Mouse (Mus musculus) megakaryocyte progenitor cell, adult 5-6 weeks (primary cell): ENCODE measurements around the gene Med27. TPM values are rescaled to one million over a fixed set of nuclear protein-coding genes. Genes with fewer than 3 reads are reported as not detected.

Experiments
- ATAC-seq: replicated peaks from 2 replicates; pipeline ENCODE4 v1.8.0; 2016; ENCODE audit warnings: mild to moderate bottlenecking, moderate TSS enrichment, inconsistent platforms; ENCODE audit not compliant: poor library complexity
- total RNA-seq, 2 experiments: library from RNA; stranded (forward) in 1 of 2; stranded (reverse) in 1 of 2; fragments of 157-497, 149-512 nt in 1 of 2; fragments of 200-1000 nt in 1 of 2; gene quantifications; 2 replicates each; pipeline versions ENCODE4 v1.2.3 to v1.2.4; 2015 to 2017

Med27 gene
- total RNA-seq, 2 experiments from 2014 or later = 15.5 to 40.7 TPM

GRCm38 (mm10) chr2:29432565-29432964 lies 85.9 kb downstream of the Med27 start:
- ATAC-seq = peak; percentile 90

GRCm38 (mm10) chr2:29436376-29436775 lies 89.8 kb downstream of the Med27 start:
- ATAC-seq = no peak

GRCm38 (mm10) chr2:29437111-29437510 lies 90.5 kb downstream of the Med27 start:
- no peak for ATAC-seq

GRCm38 (mm10) chr2:29437861-29438529 lies 91.4 kb downstream of the Med27 start:
- no peak for ATAC-seq

- no peak for ATAC-seq
Observed at GRCm38 (mm10) chr2:29438530-29438862, 91.9 kb downstream of the Med27 start.

- ATAC-seq = no peak
Observed at GRCm38 (mm10) chr2:29438986-29439385, 92.4 kb downstream of the Med27 start.

GRCm38 (mm10) chr2:29439396-29439795 lies 92.8 kb downstream of the Med27 start:
- no peak for ATAC-seq

- ATAC-seq = no peak
Observed at GRCm38 (mm10) chr2:29439857-29440502, 93.4 kb downstream of the Med27 start.

- ATAC-seq = no peak
Observed at GRCm38 (mm10) chr2:29442275-29442674, 95.7 kb downstream of the Med27 start.

- no peak for ATAC-seq
Observed at GRCm38 (mm10) chr2:29443626-29444217, 97.1 kb downstream of the Med27 start.

GRCm38 (mm10) chr2:29448476-29449002 lies 101.9 kb downstream of the Med27 start:
- ATAC-seq = no peak

GRCm38 (mm10) chr2:29451368-29451999 lies 104.9 kb downstream of the Med27 start:
- ATAC-seq = no peak

- no peak for ATAC-seq
Observed at GRCm38 (mm10) chr2:29453376-29453775, 106.8 kb downstream of the Med27 start.

GRCm38 (mm10) chr2:29456631-29457320 lies 110.2 kb downstream of the Med27 start:
- ATAC-seq = no peak

- ATAC-seq = peak; percentile 37; the same call in 1 of the 2 replicates
Observed at GRCm38 (mm10) chr2:29457677-29458076, 111.1 kb downstream of the Med27 start.

- no peak for ATAC-seq
Observed at GRCm38 (mm10) chr2:29458346-29458950, 111.8 kb downstream of the Med27 start.

GRCm38 (mm10) chr2:29459648-29460047 lies 113.0 kb downstream of the Med27 start:
- no peak for ATAC-seq

GRCm38 (mm10) chr2:29461841-29462240 lies 115.2 kb downstream of the Med27 start:
- no peak for ATAC-seq

GRCm38 (mm10) chr2:29463039-29463585 lies 116.5 kb downstream of the Med27 start:
- no peak for ATAC-seq
